Mouse (Mus musculus) spleen, postnatal 10 days (tissue): ENCODE measurements around the gene Gimap7.

Experiments
- DNase-seq, 2 experiments: peaks; one replicate each; pipeline ENCODE4 v3.0.0; 2021 to 2022; ENCODE audit warnings: low spot score in 2 of 2

The Gimap7 gene

GRCm38 (mm10) chr6:48741273-48741672 lies 22.9 kb downstream of the Gimap7 start:
- peak in 1 of 2 experiments; percentile 8 for DNase-seq

DNA sequence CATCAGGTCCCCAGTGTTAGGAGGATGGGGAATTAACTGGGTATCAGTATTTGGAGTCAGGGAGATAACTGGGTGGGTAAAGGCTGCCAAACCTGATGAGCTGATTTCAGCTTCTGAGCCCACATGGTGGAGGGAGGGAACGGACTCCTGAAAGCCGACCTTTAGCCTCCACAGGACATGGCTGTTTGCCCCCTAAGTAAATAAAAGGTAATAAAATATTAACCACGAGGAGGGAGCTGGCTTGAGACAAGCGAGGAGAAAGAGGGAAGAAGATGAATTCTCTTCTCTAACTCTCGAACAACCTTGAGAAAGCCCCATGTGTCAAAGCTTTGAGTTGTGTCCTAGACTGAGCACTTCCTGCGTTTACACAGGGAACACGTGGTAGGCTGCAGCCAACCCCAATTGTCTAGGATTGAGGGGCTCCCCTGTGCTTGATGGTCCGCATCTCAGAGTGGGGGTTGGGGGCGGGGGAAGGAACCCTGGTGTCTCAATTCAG lies 23.3 kb downstream of the Gimap7 start:
- no peak for DNase-seq

- DNase-seq = peak in 1 of 2 experiments; percentile 4
These were observed 24.3 kb downstream of the Gimap7 start for GRCm38 (mm10) chr6:48742422-48743351.

DNA sequence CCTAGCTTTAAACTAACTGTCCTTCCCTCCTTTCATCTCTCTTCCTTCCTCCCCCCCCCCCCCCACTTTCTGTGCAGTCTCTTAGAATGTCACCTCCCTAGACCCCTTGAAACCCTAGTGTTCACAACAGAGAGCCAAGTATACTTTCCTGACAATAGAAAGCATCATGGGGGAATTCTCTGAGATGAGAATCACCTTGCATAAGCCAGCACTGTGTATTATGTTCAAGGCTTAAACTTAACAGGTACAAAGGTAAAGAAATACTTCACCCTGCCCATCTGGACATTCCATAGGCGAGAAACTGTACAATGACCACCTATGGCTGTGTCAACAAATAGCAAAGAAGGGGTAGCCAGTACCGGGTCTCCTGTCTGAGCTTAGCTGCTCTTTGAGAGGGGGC lies 27.1 kb downstream of the Gimap7 start:
- DNase-seq = no peak

GRCm38 (mm10) chr6:48745959-48746889 lies 27.8 kb downstream of the Gimap7 start, which contains the start of gene Gimap5:
Gimap5 (plus strand) TSS chr6:48746197.
- DNase-seq = peak; percentile 49 to 66

DNA sequence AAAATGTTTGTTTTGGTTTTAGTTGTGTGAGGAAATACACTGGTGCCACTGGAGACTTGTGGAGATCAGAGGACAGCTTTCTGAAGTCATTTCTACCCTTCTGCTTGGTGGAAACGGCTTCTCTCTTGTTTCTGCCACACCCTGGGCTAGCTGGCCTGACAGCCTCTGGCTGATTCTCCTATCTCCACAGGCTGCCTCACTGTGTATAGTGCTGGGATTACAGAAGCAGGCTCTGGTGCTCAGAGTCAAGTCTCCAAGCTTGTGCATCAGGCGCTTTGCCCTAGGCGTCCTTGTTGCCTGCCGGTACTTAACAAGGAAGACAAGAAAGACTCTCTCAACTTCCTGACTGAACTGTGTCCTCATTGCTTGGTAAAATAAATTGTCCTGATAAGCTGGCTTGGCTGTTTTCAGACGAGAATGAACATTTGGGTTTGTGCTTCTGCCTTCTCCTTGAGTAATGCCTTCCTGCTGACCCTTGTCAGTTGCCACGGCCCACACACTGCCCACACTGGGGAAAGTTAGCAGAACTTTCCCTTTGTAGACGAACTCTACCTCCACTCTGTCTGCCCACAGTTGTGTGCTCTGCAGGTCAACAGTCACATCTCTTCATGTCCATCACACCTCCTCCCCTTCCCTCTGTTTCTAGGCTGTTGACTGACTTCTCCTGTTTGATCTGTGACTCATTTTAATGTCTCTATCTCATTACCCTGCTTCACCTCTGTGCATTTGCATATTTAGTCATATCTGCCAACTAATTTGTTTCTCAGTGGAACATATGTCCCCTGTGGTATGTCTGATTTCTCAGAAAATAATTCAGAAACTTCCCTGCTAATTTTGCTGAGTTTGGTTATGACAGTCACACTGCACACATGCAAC lies 28.9 kb downstream of the Gimap7 start:
- DNase-seq = peak in 1 of 2 experiments; percentile 14

DNA sequence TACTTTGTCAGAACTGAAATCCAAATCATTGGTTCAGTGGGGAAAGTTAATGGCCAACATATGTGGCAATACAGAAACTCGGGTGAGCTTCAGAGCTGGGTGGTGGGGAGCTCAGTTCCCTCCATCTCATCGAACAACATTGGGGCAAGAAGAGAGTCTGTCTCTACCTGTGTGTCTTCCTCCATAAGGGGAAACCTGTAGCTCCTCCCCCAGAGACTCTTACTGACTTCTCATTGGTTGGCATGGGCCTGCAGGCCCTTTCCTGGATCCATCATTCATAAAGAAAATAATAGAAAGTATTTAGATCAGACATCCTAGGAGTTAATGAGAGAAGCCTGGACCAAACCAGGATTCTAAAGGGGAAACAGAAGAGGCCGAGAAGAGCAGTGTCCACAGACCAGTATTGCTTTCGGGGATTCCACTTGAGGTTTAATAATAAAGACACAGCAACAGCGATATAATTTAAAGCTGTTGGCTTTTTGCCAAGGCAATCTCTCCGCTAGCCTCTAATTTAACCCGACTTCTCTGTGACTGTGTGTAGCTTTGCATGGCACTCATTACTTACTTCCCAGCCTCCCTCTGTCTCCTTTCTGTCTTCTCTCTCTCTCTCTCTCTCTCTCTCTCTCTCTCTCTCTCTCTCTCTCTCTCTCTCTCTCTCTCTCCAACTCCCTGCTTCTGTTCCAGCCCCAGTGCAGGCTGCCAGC lies 45.3 kb downstream of the Gimap7 start:
- no peak for DNase-seq

DNA sequence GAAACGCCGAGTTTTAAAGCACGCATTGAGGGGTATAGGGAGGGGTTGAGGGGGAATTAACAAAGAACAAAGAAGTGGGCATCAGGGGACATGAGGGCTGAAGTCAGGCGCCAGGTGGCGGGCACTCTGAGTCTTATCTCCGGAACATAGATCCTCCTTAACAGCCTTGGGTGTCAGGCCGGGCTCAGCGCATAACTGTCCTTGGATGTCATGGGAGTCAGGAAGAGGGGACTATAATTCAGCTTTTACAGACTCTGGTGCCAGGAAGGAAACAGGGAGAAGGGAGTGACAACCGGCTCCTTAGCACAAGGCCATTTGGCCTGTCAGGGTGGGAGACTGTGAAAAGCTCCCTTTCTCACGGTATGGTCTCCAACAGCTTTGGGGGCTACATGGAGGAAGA lies 46.1 kb downstream of the Gimap7 start:
- no peak for DNase-seq

GRCm38 (mm10) chr6:48768178-48768869 lies 49.9 kb downstream of the Gimap7 start:
- peak; percentile 16 to 46 for DNase-seq

DNA sequence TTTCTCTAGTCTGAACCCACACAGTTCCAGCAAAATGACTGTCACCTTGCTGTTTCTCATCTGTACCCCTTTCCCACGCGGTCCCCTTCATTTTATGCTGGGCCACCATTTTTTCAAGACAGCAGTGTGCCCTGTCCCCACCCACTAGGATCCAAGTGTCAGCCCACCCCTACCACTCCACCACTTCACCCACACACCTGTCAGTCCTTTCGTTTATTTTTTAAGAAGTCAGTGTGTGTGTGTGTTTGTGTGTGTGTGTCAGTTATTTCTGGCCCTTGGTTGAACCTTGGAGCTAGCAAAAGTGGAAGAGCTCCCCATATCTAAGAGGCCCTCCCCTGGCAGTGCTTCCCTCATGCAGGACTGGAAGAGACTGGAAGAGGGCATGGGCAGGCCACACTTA lies 50.5 kb downstream of the Gimap7 start:
- no peak for DNase-seq

- DNase-seq = peak in 1 of 2 experiments; percentile 30
These were observed 52.3 kb downstream of the Gimap7 start, which contains the start of gene Gimap3 for GRCm38 (mm10) chr6:48770696-48771095. Gimap3 (minus strand) TSS chr6:48770851.

DNA sequence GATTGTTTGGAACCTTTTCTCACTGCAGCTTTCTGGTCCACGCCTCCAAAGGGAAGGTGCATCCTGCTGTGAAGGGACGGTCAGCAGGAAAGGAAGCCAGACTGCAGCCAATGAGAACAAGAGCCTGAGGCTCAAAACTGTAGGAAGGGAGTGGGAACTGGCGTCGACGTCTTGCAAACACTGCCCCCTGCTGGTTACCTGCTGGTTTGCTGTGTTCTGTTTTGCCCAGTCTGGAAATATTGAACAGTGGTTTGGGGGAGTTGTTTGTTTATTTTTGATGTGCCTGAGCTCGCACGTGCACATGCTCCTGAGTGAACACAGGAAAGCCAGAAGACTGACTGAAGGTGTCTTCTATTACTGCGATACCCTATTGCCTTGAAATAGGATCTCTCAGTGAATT lies 53.6 kb downstream of the Gimap7 start:
- peak; percentile 58 to 86 for DNase-seq
